Mouse (Mus musculus) embryonic facial prominence, embryonic 14.5 days (tissue): Measurements from ENCODE around the gene Dusp6. TPM values are rescaled to one million over a fixed set of nuclear protein-coding genes. Genes with fewer than 3 reads are reported as not detected.

ENCODE experiments used
- ATAC-seq: fragments of 200-750 bp; cut with Nextera tagmentation; 2 replicates; pipeline ENCODE4 v1.8.0; 2017; ENCODE audit warnings: low read depth, moderate number of reproducible peaks, moderate TSS enrichment
- DNase-seq: peaks from one replicate; pipeline ENCODE4 v3.0.0-alpha.2; 2015; ENCODE audit warnings: low spot score
- H3K27ac ChIP-seq: fragments of 300-500 bp; sonication (generic); replicated peaks from 2 replicates; pipeline ENCODE4 v1.5.1; 2014; ENCODE audit warnings: low read depth, mild to moderate bottlenecking, low read length, moderate library complexity
- H3K27me3 ChIP-seq: fragments of 300-500 bp; sonication (generic); replicated peaks from 2 replicates; pipeline ENCODE4 v1.6.1; 2014; ENCODE audit warnings: low read length; ENCODE audit not compliant: control insufficient read depth, insufficient read depth
- H3K36me3 ChIP-seq: fragments of 300-500 bp; sonication (generic); 2 replicates; pipeline ENCODE4 v1.6.1; 2014; ENCODE audit warnings: low read length, mixed read lengths; ENCODE audit not compliant: control insufficient read depth, insufficient read depth
- H3K4me1 ChIP-seq: fragments of 300-500 bp; sonication (generic); 2 replicates; pipeline ENCODE4 v1.6.1; 2014; ENCODE audit warnings: antibody characterized with exemption, low read length; ENCODE audit not compliant: control insufficient read depth, insufficient read depth
- H3K4me2 ChIP-seq: fragments of 300-500 bp; sonication (generic); 2 replicates; pipeline ENCODE4 v1.6.1; 2014; ENCODE audit warnings: low read depth, mild to moderate bottlenecking, low read length, moderate library complexity, mixed read lengths
- H3K4me3 ChIP-seq: fragments of 300-500 bp; sonication (generic); 2 replicates; pipeline ENCODE4 v1.5.1; 2014; ENCODE audit warnings: low read depth, mild to moderate bottlenecking, low read length
- H3K9ac ChIP-seq: fragments of 300-500 bp; sonication (generic); 2 replicates; pipeline ENCODE4 v1.6.1; 2014; ENCODE audit warnings: low read depth, mild to moderate bottlenecking, low read length, moderate library complexity, mixed read lengths
- H3K9me3 ChIP-seq: fragments of 300-500 bp; sonication (generic); 2 replicates; pipeline ENCODE4 v1.6.1; 2016; ENCODE audit warnings: low read length; ENCODE audit not compliant: control insufficient read depth
- WGBS: fragments of 180-500 bp; shearing (Covaris S2); extraction: QIAGEN DNeasy Blood & Tissue Kit; methylation state at CpG from one replicate; pipeline ENCODE4 v1.1.7; 2014; 5-methylcytosine and 5-hydroxymethylcytosine counted together
- polyA plus RNA-seq: library from polyadenylated mRNA; unstranded; fragments of >200 nt; fragmentation: Nextera tagmentation; extraction: Ambion mirVana; gene quantifications from 2 replicates; pipeline ENCODE4 v1.2.1, GENCODE M21; 2014

The Dusp6 gene
- polyA plus RNA-seq, 1 experiment from 2014 or later, result 65.2 TPM

DNA sequence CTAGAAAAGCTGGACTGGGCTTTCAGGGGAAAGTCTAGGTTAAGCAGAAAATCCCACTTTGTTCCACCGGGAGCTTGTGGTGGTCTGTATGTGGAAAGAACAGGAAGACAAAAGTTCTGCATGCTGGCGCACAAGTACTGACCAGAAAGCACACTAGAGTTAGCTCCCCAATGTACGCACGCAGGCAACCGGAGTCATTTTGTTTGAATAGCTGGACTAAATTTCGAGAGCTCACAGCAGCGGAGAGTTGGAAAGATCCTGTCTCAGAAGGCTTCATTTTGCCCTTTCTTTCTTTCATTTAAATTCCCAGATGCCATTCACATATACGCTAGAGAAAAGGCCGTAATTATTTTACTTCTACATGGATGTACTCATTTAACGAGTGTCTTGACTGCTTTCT lies 20.3 kb upstream of the Dusp6 start:
- Histone ChIP-seq H3K27ac (peak overlapping the region; percentile 1; the same call in 1 of the 2 replicates), H3K4me1 (peaks cover 21% of the 10 kb centered on the region)

DNA sequence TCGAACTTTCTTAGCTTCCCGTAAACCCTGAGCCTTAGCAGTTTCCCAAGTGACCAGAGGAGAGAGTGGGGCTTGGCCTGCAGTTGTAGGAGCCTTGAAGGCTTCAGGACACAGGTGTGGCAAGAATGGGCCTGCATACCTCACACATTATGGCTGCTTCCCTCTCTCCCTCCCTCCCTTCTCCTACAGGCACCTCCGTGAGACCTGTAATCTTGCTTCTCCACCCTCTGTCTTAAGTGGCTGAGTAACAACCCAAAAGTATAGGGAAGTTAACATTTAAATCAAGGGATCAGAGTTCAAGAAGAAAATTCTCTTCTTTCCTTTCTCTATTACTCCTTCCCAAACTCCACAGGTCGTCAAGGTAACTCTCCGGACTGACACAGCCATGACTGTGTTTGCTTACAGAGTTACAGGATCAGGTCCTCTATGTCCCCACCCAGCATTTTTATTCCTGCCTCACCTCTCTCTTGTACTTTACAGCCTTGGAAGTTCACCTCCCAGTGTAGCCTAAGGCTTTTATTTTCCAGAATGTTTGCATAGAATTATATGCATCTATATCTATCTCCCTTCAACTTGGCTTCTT lies 19.0 kb upstream of the Dusp6 start:
- Histone ChIP-seq H3K9me3 (no peaks in the 10 kb centered on the region), H3K4me2 (no peak overlapping the region), H3K27me3 (no peaks in the 10 kb centered on the region), H3K4me3 (no peak overlapping the region), H3K36me3 (no peaks in the 10 kb centered on the region), H3K9ac (no peak overlapping the region), H3K4me1 (peaks cover 21% of the 10 kb centered on the region), H3K27ac (no peak overlapping the region)
- ATAC-seq (no peak), DNase-seq (no peak)
- 44% methylated on average over 5 of the region's 5 CpGs for WGBS

More for the DNA sequence above, 20.3 kb upstream of the Dusp6 start:
- Histone ChIP-seq H3K36me3 (no peaks in the 10 kb centered on the region), H3K9me3 (no peaks in the 10 kb centered on the region), H3K27me3 (no peaks in the 10 kb centered on the region), H3K9ac (no peak overlapping the region), H3K4me2 (no peak overlapping the region), H3K4me3 (no peak overlapping the region)
- 60% methylated on average over 10 of the region's 10 CpGs for WGBS
- ATAC-seq, result no peak
- DNase-seq, result no peak

DNA sequence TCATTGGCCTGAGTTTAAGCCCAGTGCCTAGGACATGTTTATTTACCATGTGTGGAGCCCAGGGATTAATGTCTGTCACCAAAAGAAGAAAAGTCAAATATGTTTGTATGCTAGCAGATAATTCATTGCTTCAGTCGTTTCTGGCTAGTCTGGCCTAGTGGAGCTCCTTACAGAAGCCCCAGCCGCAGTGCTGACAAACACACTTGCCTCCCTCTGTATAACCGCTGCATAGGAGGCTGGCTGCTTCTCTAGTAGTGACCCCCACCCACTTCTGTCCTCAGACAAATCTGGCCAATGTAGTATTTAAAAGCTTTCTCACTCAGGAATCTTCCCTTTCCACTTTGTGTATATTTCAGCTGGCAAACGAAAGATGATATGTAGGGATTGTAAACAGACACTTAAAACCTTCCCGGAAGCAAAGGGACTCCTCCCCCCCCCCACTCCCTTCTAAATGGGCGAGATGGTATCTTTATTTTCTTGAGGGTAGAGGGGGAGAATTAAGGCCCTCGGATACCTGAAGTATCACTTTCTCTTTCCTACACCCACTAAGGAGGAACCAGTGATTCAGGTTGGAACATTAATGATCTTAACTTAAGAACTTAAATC lies 18.3 kb upstream of the Dusp6 start:
- 29% methylated on average over 7 of the region's 7 CpGs for WGBS
- H3K27ac ChIP-seq, result no peak overlapping the region
- no peaks in the 10 kb centered on the region for H3K9me3 ChIP-seq

DNA sequence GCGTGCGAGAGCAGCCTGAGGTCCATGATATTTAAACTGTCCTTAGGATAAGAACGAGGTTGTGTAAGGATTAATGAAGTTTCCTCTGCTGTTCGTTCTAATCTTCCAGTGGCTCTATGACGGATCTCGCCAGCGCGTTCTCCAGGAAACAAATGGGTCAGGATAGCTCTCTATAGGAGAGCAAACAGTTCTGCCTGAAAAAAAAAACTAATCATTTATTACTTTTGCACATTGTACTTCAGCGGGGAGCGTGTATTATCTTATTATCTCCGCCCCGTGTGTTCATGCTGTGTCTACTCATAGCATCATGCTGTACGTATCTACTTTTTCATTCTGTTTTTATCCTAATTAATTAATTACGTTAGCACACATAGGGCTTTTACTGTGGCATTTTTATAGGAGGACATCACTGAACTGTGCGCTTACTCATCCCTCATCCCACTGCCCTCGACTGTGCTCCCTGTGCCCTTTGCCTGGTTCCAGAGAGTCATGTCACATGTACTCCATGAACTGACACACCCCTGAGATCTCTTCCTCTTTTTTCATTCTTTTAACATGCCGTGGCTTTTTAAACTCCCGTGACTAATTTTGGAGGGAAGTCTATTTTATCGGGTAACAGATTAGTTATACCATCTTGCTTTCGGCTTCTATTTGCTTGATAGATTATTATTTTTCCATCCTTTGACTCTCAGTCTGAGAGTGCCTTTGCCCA lies 16.1 kb upstream of the Dusp6 start:
- DNase-seq (no peak), ATAC-seq (no peak)
- Histone ChIP-seq H3K4me1 (peaks cover 20% of the 10 kb centered on the region), H3K9me3 (no peaks in the 10 kb centered on the region), H3K27ac (no peak overlapping the region), H3K9ac (no peak overlapping the region), H3K36me3 (no peaks in the 10 kb centered on the region), H3K27me3 (no peaks in the 10 kb centered on the region), H3K4me2 (no peak overlapping the region), H3K4me3 (no peak overlapping the region)
- WGBS, result 79% methylated on average over 20 of the region's 20 CpGs

More for the DNA sequence above, 18.3 kb upstream of the Dusp6 start:
- Histone ChIP-seq H3K27me3 (no peaks in the 10 kb centered on the region), H3K9ac (no peak overlapping the region), H3K4me3 (no peak overlapping the region), H3K36me3 (no peaks in the 10 kb centered on the region), H3K4me2 (no peak overlapping the region), H3K4me1 (peaks cover 21% of the 10 kb centered on the region)
- DNase-seq (peak; percentile 29), ATAC-seq (no peak; the same call in 1 of the 2 replicates)

DNA sequence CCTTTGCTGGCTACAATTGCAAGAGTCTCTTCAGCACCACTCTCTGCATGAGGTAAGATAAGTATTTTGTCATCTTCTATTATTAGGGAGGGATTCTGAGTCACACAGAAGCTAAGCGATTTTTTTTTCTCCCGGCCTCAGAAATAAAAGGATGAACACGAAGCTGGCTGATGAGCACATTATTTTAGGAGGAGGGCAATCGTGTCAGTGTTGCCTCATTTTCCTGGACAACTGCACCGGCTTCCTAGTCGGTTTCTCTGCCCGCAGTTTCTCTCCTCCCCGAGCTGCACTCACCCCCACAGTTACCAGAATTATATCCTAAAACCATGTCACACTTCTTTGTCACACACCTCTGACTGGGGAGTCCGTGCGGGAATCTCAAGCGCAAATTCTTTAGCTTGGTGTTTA lies 12.2 kb upstream of the Dusp6 start:
- no peaks in the 10 kb centered on the region for H3K9me3 ChIP-seq
- H3K9ac ChIP-seq, result no peak overlapping the region
- no peak overlapping the region for H3K27ac ChIP-seq
- no peaks in the 10 kb centered on the region for H3K36me3 ChIP-seq
- 79% methylated on average over 11 of the region's 11 CpGs for WGBS
- no peak overlapping the region for H3K4me3 ChIP-seq
- DNase-seq (no peak), ATAC-seq (no peak)
- no peak overlapping the region for H3K4me2 ChIP-seq
- no peaks in the 10 kb centered on the region for H3K4me1 ChIP-seq
- H3K27me3 ChIP-seq, result no peaks in the 10 kb centered on the region

DNA sequence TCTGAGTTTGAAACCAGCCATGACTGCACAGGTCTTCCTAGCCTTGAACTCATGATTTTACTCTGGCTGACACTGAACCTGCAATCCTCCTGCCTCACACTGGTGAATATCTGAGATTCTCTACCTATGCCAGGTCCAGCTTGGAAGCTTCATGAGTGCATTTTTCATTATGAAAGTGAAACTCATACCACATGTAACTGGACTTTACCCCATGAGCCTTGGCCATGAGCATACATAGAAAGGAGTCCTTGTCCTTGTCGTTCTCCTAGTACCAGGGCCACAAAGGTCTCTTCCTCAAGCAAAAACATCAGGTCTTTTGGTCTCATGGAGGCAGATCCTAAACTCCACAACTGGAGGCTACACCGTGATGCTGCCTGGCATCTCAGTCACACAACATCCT lies 9.6 kb upstream of the Dusp6 start:
- WGBS, result 86% methylated on average over 2 of the region's 2 CpGs
- no peak for ATAC-seq
- Histone ChIP-seq H3K4me3 (no peak overlapping the region), H3K9me3 (no peaks in the 10 kb centered on the region), H3K27ac (no peak overlapping the region), H3K4me2 (no peak overlapping the region), H3K4me1 (no peaks in the 10 kb centered on the region), H3K9ac (no peak overlapping the region), H3K27me3 (no peaks in the 10 kb centered on the region), H3K36me3 (no peaks in the 10 kb centered on the region)
- DNase-seq, result no peak

DNA sequence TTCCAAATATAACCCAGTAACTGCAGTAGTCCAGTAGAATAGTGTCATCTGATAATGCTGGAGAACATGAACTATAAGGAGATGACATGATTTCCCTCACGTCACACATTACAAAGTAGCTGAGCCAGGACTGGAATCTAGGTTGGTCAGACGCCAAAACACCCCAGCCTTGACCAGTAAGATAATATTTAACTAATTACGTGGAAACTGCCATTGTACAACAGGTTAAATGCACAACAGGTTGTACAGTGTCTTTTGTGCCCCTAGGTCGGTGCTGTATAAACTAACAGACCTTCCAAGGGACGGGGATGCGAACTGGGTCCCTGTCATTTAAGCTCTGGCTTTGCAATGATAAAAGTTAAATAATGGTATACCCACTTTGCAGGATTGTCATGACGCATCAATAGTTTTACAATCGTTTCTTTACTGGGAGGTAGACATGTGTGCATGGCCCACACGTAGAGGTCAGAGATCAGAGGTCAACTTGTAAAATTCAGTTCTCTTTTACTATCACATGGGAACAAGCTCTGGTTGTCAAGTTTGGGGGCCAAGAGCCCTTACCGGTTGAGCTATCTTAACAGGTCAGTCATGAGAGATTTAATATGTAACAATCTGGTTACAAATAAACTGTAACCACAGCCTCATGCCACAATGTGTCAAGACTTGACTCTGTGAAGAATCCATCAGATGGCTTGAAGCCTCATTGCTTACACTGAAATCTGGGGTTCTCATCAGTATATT lies 7.0 kb upstream of the Dusp6 start:
- ATAC-seq, result no peak
- no peaks in the 10 kb centered on the region for H3K9me3 ChIP-seq
- 82% methylated on average over 10 of the region's 10 CpGs for WGBS

DNA sequence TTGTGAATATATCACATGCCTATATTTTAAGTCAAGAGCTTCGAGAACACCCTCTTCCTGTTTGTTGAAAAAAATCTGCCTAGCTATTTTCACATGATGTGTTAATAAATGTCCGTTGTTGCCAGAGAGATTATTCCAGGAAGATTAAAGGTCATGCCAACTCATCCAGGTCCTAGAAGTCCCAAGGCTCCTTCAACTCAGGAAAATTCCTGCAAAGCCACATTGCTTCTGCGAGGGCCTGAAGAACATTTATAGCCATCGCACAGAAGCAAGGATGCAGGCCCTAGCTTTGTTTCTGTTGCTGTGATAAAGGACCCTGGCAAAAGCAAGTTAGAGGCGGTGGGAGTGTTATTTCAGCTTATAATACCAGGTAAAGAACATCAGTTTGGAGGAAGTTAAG lies 5.5 kb upstream of the Dusp6 start:
- no peak overlapping the region for H3K4me2 ChIP-seq
- DNase-seq (no peak), ATAC-seq (no peak)
- H3K4me3 ChIP-seq, result no peak overlapping the region
- 71% methylated on average over 5 of the region's 5 CpGs for WGBS
- H3K9me3 ChIP-seq, result no peaks in the 10 kb centered on the region
- no peaks in the 10 kb centered on the region for H3K27me3 ChIP-seq
- no peak overlapping the region for H3K9ac ChIP-seq
- no peak overlapping the region for H3K27ac ChIP-seq
- H3K36me3 ChIP-seq, result no peaks in the 10 kb centered on the region
- H3K4me1 ChIP-seq, result no peaks in the 10 kb centered on the region

More for the DNA sequence above, 7.0 kb upstream of the Dusp6 start:
- Histone ChIP-seq H3K4me3 (no peak overlapping the region), H3K4me1 (no peaks in the 10 kb centered on the region), H3K27me3 (no peaks in the 10 kb centered on the region), H3K9ac (no peak overlapping the region), H3K36me3 (no peaks in the 10 kb centered on the region), H3K4me2 (no peak overlapping the region), H3K27ac (no peak overlapping the region)
- DNase-seq, result no peak
